Mouse (Mus musculus): ENCODE data around the gene Mgst2. TPM values are rescaled to one million over a fixed set of nuclear protein-coding genes. Genes with fewer than 3 reads are reported as not detected.
A peak's percentile ranks its signal among the peaks of the same experiment; 100 is the strongest.

The Mgst2 gene
- total and polyA plus RNA-seq, 3 experiments, result 48.8 to 147 (median 76.0) TPM

DNA sequence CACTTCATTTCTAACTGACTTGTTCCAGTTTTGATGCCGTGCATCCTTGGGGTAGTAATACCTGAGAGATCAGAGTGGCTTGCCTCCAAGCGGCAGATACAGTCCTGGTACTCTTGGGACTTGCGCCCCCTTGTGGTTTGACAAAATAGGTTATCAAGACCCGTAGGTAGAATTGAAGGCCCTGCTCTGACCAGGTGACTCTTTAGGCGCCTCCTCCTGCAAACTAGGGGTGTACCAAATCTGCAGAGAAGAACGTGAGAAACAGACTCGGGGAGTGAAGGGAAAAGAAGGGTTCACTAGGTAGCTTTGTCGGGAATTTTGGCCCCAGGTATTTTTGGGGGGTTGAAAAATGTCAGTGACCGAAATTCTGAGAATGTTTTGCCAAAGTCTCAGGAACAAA lies 7.9 kb upstream of the Mgst2 start:
- H3K4me1 ChIP-seq (ENCODE audit: control insufficient read depth in 1 of 2, insufficient read depth in 2 of 2), result peaks cover 24 to 66% of the 10 kb centered on the region in 2 experiments
- H3K9me3 ChIP-seq (replicated peaks; ENCODE audit: low read length), result no peaks in the 10 kb centered on the region
- in situ Hi-C loops (cut with MboI; ENCODE audit: low pct_ligation_motif_present, low pct_unique_long_range_greater_than_20kb, low sequenced_read_pairs) (no loop called here), dilution Hi-C loops (cut with MboI; ENCODE audit: extremely low pct_ligation_motif_present, extremely low pct_unique_long_range_greater_than_20kb, low sequenced_read_pairs) (no loop called here)
- TF ChIP-seq BHLHE40 (IDR thresholded peaks at IDR 0.05; ENCODE audit: low read depth, low read length) (no peak; the same call in none of the 2 replicates), TBP (conservative IDR thresholded peaks at IDR 0.05; ENCODE audit: low read depth, low read length) (no peak), SMC3 (IDR thresholded peaks at IDR 0.05; ENCODE audit: low read depth, low read length) (peak; percentile 87), RAD21 (IDR thresholded peaks at IDR 0.05; ENCODE audit: low read depth, low read length) (peak; percentile 68), POLR2AphosphoS2 (IDR thresholded peaks at IDR 0.05; ENCODE audit: low read depth, low read length) (no peak), IRF4 (IDR thresholded peaks at IDR 0.05; ENCODE audit: low read depth, low read length) (peak; percentile 63), ZNF384 (IDR thresholded peaks at IDR 0.05; ENCODE audit: low read depth, low read length) (no peak), TCF12 (IDR thresholded peaks at IDR 0.05; ENCODE audit: low read depth, low read length) (0 out of 2 replicates have a peak, but pooled peaks have one; percentile 28), ZKSCAN1 (IDR thresholded peaks at IDR 0.05; ENCODE audit: borderline replicate concordance, low read depth, low read length) (no peak), KAT2A (IDR thresholded peaks at IDR 0.05; ENCODE audit: insufficient replicate concordance, low read length) (no peak), HCFC1 (IDR thresholded peaks at IDR 0.05; ENCODE audit: low read depth, low read length) (peak; percentile 25; the same call in 1 of the 2 replicates), MYC (IDR thresholded peaks at IDR 0.05; ENCODE audit: low read depth, low read length) (0 out of 2 replicates have a peak, but pooled peaks have one; percentile 41), MAFK (IDR thresholded peaks at IDR 0.05; ENCODE audit: insufficient replicate concordance, low read length) (no peak), JUND (conservative IDR thresholded peaks at IDR 0.05; ENCODE audit: low read depth, low read length) (0 out of 2 replicates have a peak, but pooled peaks have one; percentile 13), MAX (IDR thresholded peaks at IDR 0.05; ENCODE audit: low read length) (0 out of 2 replicates have a peak, but pooled peaks have one; percentile 19), ZMIZ1 (IDR thresholded peaks at IDR 0.05; ENCODE audit: low read depth, low read length) (no peak), MAZ (IDR thresholded peaks at IDR 0.05; ENCODE audit: low read depth, low read length) (no peak; the same call in 1 of the 2 replicates), CHD1 (IDR thresholded peaks at IDR 0.05; ENCODE audit: low read depth, low read length) (0 out of 2 replicates have a peak, but pooled peaks have one; percentile 56), NRF1 (IDR thresholded peaks at IDR 0.05; ENCODE audit: low read depth, low read length) (no peak), MXI1 (IDR thresholded peaks at IDR 0.05; ENCODE audit: low read depth, low read length) (no peak; the same call in 1 of the 2 replicates), UBTF (IDR thresholded peaks at IDR 0.05; ENCODE audit: low read depth, low read length) (no peak), POLR2A (IDR thresholded peaks at IDR 0.05; ENCODE audit: low read depth, low read length) (no peak; the same call in 1 of the 2 replicates), GABPA (IDR thresholded peaks at IDR 0.05; ENCODE audit: insufficient replicate concordance, low read depth, low read length) (no peak), ETS1 (conservative IDR thresholded peaks at IDR 0.05; ENCODE audit: low read depth, low read length) (no peak), JUN (IDR thresholded peaks at IDR 0.05; ENCODE audit: insufficient read depth, low read depth, low read length) (no peak), MEF2A (IDR thresholded peaks at IDR 0.05; ENCODE audit: borderline replicate concordance, low read depth, low read length) (no peak; the same call in 1 of the 2 replicates), SIN3A (IDR thresholded peaks at IDR 0.05; ENCODE audit: low read length) (peak; percentile 67; the same call in 1 of the 2 replicates), NELFE (IDR thresholded peaks at IDR 0.05; ENCODE audit: low read depth, low read length) (peak; percentile 46; the same call in 1 of the 2 replicates), CTCF (conservative IDR thresholded peaks at IDR 0.05 in 1 of 2, IDR thresholded peaks at IDR 0.05 in 1 of 2; ENCODE audit: low read depth in 2 of 2, low read length in 2 of 2) (peak; percentile 62 to 91)
- H3K79me2 ChIP-seq (replicated peaks; ENCODE audit: control insufficient read depth, extremely low read depth, insufficient read depth, poor library complexity, severe bottlenecking), result no peaks in the 10 kb centered on the region
- no peaks in the 10 kb centered on the region for H3K36me3 ChIP-seq (replicated peaks in 1 of 2; ENCODE audit: control insufficient read depth in 1 of 2, insufficient read depth in 1 of 2, low read length in 1 of 2)
- peak; percentile 94 for DNase-seq (ENCODE audit: extremely low read depth)
- H3K27me3 ChIP-seq (replicated peaks), result no peaks in the 10 kb centered on the region
- peak overlapping the region; percentile 88 for H3K9ac ChIP-seq (ENCODE audit: insufficient read depth, low read depth)
- peak overlapping the region; percentile 99 for H3K4me2 ChIP-seq (ENCODE audit: insufficient read depth, low read depth, poor library complexity, severe bottlenecking)
- peak overlapping the region; percentile 86 for H3K27ac ChIP-seq (ENCODE audit: insufficient read depth, low read depth)
- H3K4me3 ChIP-seq (replicated peaks in 1 of 3; ENCODE audit: low read depth in 2 of 3, low read length in 2 of 3, poor library complexity in 1 of 3), result peak overlapping the region in 1 of 3 experiments; percentile 14
